Mouse (Mus musculus): ENCODE measurements around the gene Npcd. TPM values are rescaled to one million over a fixed set of nuclear protein-coding genes. Genes with fewer than 3 reads are reported as not detected.

Gene Npcd
- polyA plus RNA-seq, 1 experiment from 2014 or later: 0.56 TPM

- Histone ChIP-seq H3K4me3 (ENCODE audit: low read depth, low read length) (no peak overlapping the region), H3K27me3 (ENCODE audit: control insufficient read depth, insufficient read depth, low read length) (peaks cover 5% of the 10 kb centered on the region; the same call in 1 of the 2 replicates), H3K27ac (replicated peaks; ENCODE audit: low read depth, low read length) (no peak overlapping the region), H3K9me3 (replicated peaks; ENCODE audit: control insufficient read depth, low read length) (no peaks in the 10 kb centered on the region), H3K4me2 (ENCODE audit: low read depth, low read length) (no peak overlapping the region), H3K36me3 (replicated peaks; ENCODE audit: control insufficient read depth, insufficient read depth, low read depth, low read length) (no peaks in the 10 kb centered on the region), H3K4me1 (ENCODE audit: control insufficient read depth, insufficient read depth, low read length) (no peaks in the 10 kb centered on the region), H3K9ac (replicated peaks; ENCODE audit: low read length) (no peak overlapping the region)
- DNase-seq (ENCODE audit: low spot score): no peak
- WGBS: 85% methylated on average over 7 of the region's 7 CpGs
- no peak for ATAC-seq (replicated peaks; ENCODE audit: insufficient number of reproducible peaks, low FRiP score, low TSS enrichment, low read depth)
Measured at GRCm38 (mm10) chr15:79797096-79797495, 36.9 kb downstream of the Npcd start.

GRCm38 (mm10) chr15:79796256-79796655 lies 37.8 kb downstream of the Npcd start:
- WGBS: 86% methylated on average over 12 of the region's 12 CpGs
- Histone ChIP-seq H3K36me3 (replicated peaks; ENCODE audit: control insufficient read depth, insufficient read depth, low read depth, low read length) (no peaks in the 10 kb centered on the region), H3K27me3 (ENCODE audit: control insufficient read depth, insufficient read depth, low read length) (no peaks in the 10 kb centered on the region; the same call in 1 of the 2 replicates), H3K4me2 (ENCODE audit: low read depth, low read length) (no peak overlapping the region), H3K9ac (replicated peaks; ENCODE audit: low read length) (no peak overlapping the region), H3K9me3 (replicated peaks; ENCODE audit: control insufficient read depth, low read length) (no peaks in the 10 kb centered on the region), H3K4me3 (ENCODE audit: low read depth, low read length) (no peak overlapping the region), H3K4me1 (ENCODE audit: control insufficient read depth, insufficient read depth, low read length) (no peaks in the 10 kb centered on the region), H3K27ac (replicated peaks; ENCODE audit: low read depth, low read length) (no peak overlapping the region)
- DNase-seq (ENCODE audit: low spot score) (no peak), ATAC-seq (replicated peaks; ENCODE audit: insufficient number of reproducible peaks, low FRiP score, low TSS enrichment, low read depth) (no peak)

- H3K9me3 ChIP-seq (replicated peaks; ENCODE audit: control insufficient read depth, low read length): no peaks in the 10 kb centered on the region
- no peaks in the 10 kb centered on the region; the same call in 1 of the 2 replicates for H3K27me3 ChIP-seq (ENCODE audit: control insufficient read depth, insufficient read depth, low read length)
- DNase-seq (ENCODE audit: low spot score) (peak; percentile 48), ATAC-seq (replicated peaks; ENCODE audit: insufficient number of reproducible peaks, low FRiP score, low TSS enrichment, low read depth) (no peak)
- no peak overlapping the region for H3K4me2 ChIP-seq (ENCODE audit: low read depth, low read length)
- no peaks in the 10 kb centered on the region for H3K4me1 ChIP-seq (ENCODE audit: control insufficient read depth, insufficient read depth, low read length)
- no peak overlapping the region for H3K4me3 ChIP-seq (ENCODE audit: low read depth, low read length)
- no peak overlapping the region for H3K9ac ChIP-seq (replicated peaks; ENCODE audit: low read length)
- no peak overlapping the region for H3K27ac ChIP-seq (replicated peaks; ENCODE audit: low read depth, low read length)
- WGBS: 28% methylated on average over 20 of the region's 20 CpGs
- H3K36me3 ChIP-seq (replicated peaks; ENCODE audit: control insufficient read depth, insufficient read depth, low read depth, low read length): no peaks in the 10 kb centered on the region
Measured at GRCm38 (mm10) chr15:79794173-79794572, 39.9 kb downstream of the Npcd start.

- H3K4me2 ChIP-seq (ENCODE audit: low read depth, low read length): no peak overlapping the region
- DNase-seq (ENCODE audit: low spot score) (no peak), ATAC-seq (replicated peaks; ENCODE audit: insufficient number of reproducible peaks, low FRiP score, low TSS enrichment, low read depth) (no peak)
- H3K4me3 ChIP-seq (ENCODE audit: low read depth, low read length): no peak overlapping the region
- H3K9ac ChIP-seq (replicated peaks; ENCODE audit: low read length): no peak overlapping the region
- H3K27me3 ChIP-seq (ENCODE audit: control insufficient read depth, insufficient read depth, low read length): no peaks in the 10 kb centered on the region; the same call in 1 of the 2 replicates
- WGBS: 90% methylated on average over 9 of the region's 9 CpGs
- no peaks in the 10 kb centered on the region for H3K4me1 ChIP-seq (ENCODE audit: control insufficient read depth, insufficient read depth, low read length)
- no peaks in the 10 kb centered on the region for H3K36me3 ChIP-seq (replicated peaks; ENCODE audit: control insufficient read depth, insufficient read depth, low read depth, low read length)
- no peaks in the 10 kb centered on the region for H3K9me3 ChIP-seq (replicated peaks; ENCODE audit: control insufficient read depth, low read length)
- H3K27ac ChIP-seq (replicated peaks; ENCODE audit: low read depth, low read length): no peak overlapping the region
Measured at GRCm38 (mm10) chr15:79793076-79793475, 41.0 kb downstream of the Npcd start.

- Histone ChIP-seq H3K9me3 (replicated peaks; ENCODE audit: control insufficient read depth, low read length) (no peaks in the 10 kb centered on the region), H3K27me3 (ENCODE audit: control insufficient read depth, insufficient read depth, low read length) (no peaks in the 10 kb centered on the region; the same call in 1 of the 2 replicates), H3K4me2 (ENCODE audit: low read depth, low read length) (no peak overlapping the region), H3K4me3 (ENCODE audit: low read depth, low read length) (no peak overlapping the region), H3K36me3 (replicated peaks; ENCODE audit: control insufficient read depth, insufficient read depth, low read depth, low read length) (no peaks in the 10 kb centered on the region), H3K4me1 (ENCODE audit: control insufficient read depth, insufficient read depth, low read length) (no peaks in the 10 kb centered on the region), H3K9ac (replicated peaks; ENCODE audit: low read length) (no peak overlapping the region), H3K27ac (replicated peaks; ENCODE audit: low read depth, low read length) (no peak overlapping the region)
- WGBS: 15% methylated on average over 19 of the region's 19 CpGs
- ATAC-seq (replicated peaks; ENCODE audit: insufficient number of reproducible peaks, low FRiP score, low TSS enrichment, low read depth) (0 out of 2 replicates have a peak, but pooled peaks have one; percentile 16), DNase-seq (ENCODE audit: low spot score) (no peak)
Measured at GRCm38 (mm10) chr15:79792455-79792854, 41.6 kb downstream of the Npcd start.

- Histone ChIP-seq H3K9me3 (replicated peaks; ENCODE audit: control insufficient read depth, low read length) (no peaks in the 10 kb centered on the region), H3K36me3 (replicated peaks; ENCODE audit: control insufficient read depth, insufficient read depth, low read depth, low read length) (no peaks in the 10 kb centered on the region), H3K27me3 (ENCODE audit: control insufficient read depth, insufficient read depth, low read length) (no peaks in the 10 kb centered on the region; the same call in 1 of the 2 replicates), H3K4me1 (ENCODE audit: control insufficient read depth, insufficient read depth, low read length) (no peaks in the 10 kb centered on the region), H3K4me3 (ENCODE audit: low read depth, low read length) (no peak overlapping the region), H3K4me2 (ENCODE audit: low read depth, low read length) (no peak overlapping the region), H3K9ac (replicated peaks; ENCODE audit: low read length) (no peak overlapping the region), H3K27ac (replicated peaks; ENCODE audit: low read depth, low read length) (no peak overlapping the region)
- no peak for ATAC-seq (replicated peaks; ENCODE audit: insufficient number of reproducible peaks, low FRiP score, low TSS enrichment, low read depth)
- WGBS: 3% methylated on average over 12 of the region's 12 CpGs
- DNase-seq (ENCODE audit: low spot score): peak; percentile 89
Measured at GRCm38 (mm10) chr15:79791502-79791901, 42.5 kb downstream of the Npcd start.

GRCm38 (mm10) chr15:79790905-79791304 lies 43.1 kb downstream of the Npcd start:
- Histone ChIP-seq H3K36me3 (replicated peaks; ENCODE audit: control insufficient read depth, insufficient read depth, low read depth, low read length) (no peaks in the 10 kb centered on the region), H3K27me3 (ENCODE audit: control insufficient read depth, insufficient read depth, low read length) (no peaks in the 10 kb centered on the region; the same call in 1 of the 2 replicates), H3K27ac (replicated peaks; ENCODE audit: low read depth, low read length) (no peak overlapping the region), H3K4me2 (ENCODE audit: low read depth, low read length) (no peak overlapping the region), H3K4me1 (ENCODE audit: control insufficient read depth, insufficient read depth, low read length) (no peaks in the 10 kb centered on the region), H3K4me3 (ENCODE audit: low read depth, low read length) (no peak overlapping the region), H3K9ac (replicated peaks; ENCODE audit: low read length) (no peak overlapping the region), H3K9me3 (replicated peaks; ENCODE audit: control insufficient read depth, low read length) (no peaks in the 10 kb centered on the region)
- WGBS: 77% methylated on average over 6 of the region's 6 CpGs
- ATAC-seq (replicated peaks; ENCODE audit: insufficient number of reproducible peaks, low FRiP score, low TSS enrichment, low read depth): no peak
- no peak for DNase-seq (ENCODE audit: low spot score)

- H3K9me3 ChIP-seq (replicated peaks; ENCODE audit: control insufficient read depth, low read length): no peaks in the 10 kb centered on the region
- ATAC-seq (replicated peaks; ENCODE audit: insufficient number of reproducible peaks, low FRiP score, low TSS enrichment, low read depth): no peak
- H3K27me3 ChIP-seq (ENCODE audit: control insufficient read depth, insufficient read depth, low read length): no peaks in the 10 kb centered on the region; the same call in 1 of the 2 replicates
Measured at GRCm38 (mm10) chr15:79790111-79790510, 43.9 kb downstream of the Npcd start.

More at GRCm38 (mm10) chr15:79790111-79790510, 43.9 kb downstream of the Npcd start:
- H3K4me2 ChIP-seq (ENCODE audit: low read depth, low read length): no peak overlapping the region
- no peak overlapping the region for H3K4me3 ChIP-seq (ENCODE audit: low read depth, low read length)
- no peaks in the 10 kb centered on the region for H3K36me3 ChIP-seq (replicated peaks; ENCODE audit: control insufficient read depth, insufficient read depth, low read depth, low read length)
- no peaks in the 10 kb centered on the region for H3K4me1 ChIP-seq (ENCODE audit: control insufficient read depth, insufficient read depth, low read length)
- no peak overlapping the region for H3K27ac ChIP-seq (replicated peaks; ENCODE audit: low read depth, low read length)
- H3K9ac ChIP-seq (replicated peaks; ENCODE audit: low read length): no peak overlapping the region
- DNase-seq (ENCODE audit: low spot score): no peak
- WGBS: 51% methylated on average over 8 of the region's 8 CpGs
